Mouse (Mus musculus) limb, embryonic 10.5 days (tissue): ENCODE measurements around the gene Map3k21. TPM values are rescaled to one million over a fixed set of nuclear protein-coding genes. Genes with fewer than 3 reads are reported as not detected.

ENCODE experiments used
- DNase-seq: peaks from one replicate; pipeline ENCODE4 v3.0.0-alpha.2; 2017; ENCODE audit warnings: low spot score
- H3K27ac ChIP-seq: fragments of 300-500 bp; sonication (generic); 2 replicates; pipeline ENCODE4 v1.5.1; 2016; ENCODE audit warnings: mild to moderate bottlenecking
- H3K27me3 ChIP-seq: fragments of 300-500 bp; sonication (generic); 2 replicates; pipeline ENCODE4 v1.6.1; 2016; ENCODE audit warnings: low read depth, mild to moderate bottlenecking; ENCODE audit not compliant: poor library complexity, severe bottlenecking
- H3K36me3 ChIP-seq: fragments of 300-500 bp; sonication (generic); 2 replicates; pipeline ENCODE4 v1.6.1; 2016; ENCODE audit warnings: mild to moderate bottlenecking, moderate library complexity
- H3K4me1 ChIP-seq: fragments of 300-500 bp; sonication (generic); 2 replicates; pipeline ENCODE4 v1.6.1; 2016
- H3K4me3 ChIP-seq: fragments of 300-500 bp; sonication (generic); 2 replicates; pipeline ENCODE4 v1.5.1; 2016; ENCODE audit warnings: mild to moderate bottlenecking, moderate library complexity
- H3K9me3 ChIP-seq: fragments of 300-500 bp; sonication (generic); replicated peaks from 2 replicates; pipeline ENCODE4 v1.6.1; 2016; ENCODE audit warnings: mild to moderate bottlenecking
- WGBS: fragments of 180-500 bp; shearing (Covaris S2); methylation state at CpG from one replicate; pipeline ENCODE4 v1.1.7; 2016; 5-methylcytosine and 5-hydroxymethylcytosine counted together
- polyA plus RNA-seq: library from polyadenylated mRNA; unstranded; fragments of >200 nt; fragmentation: Nextera tagmentation; extraction: Ambion mirVana; gene quantifications from 2 replicates; pipeline ENCODE4 v1.2.1, GENCODE M21; 2016

The Map3k21 gene
- polyA plus RNA-seq = 0.03 and 0.04 TPM in 2 replicates

GRCm38 (mm10) chr8:125910365-125911228 lies at the start of gene Map3k21:
Map3k21 (plus strand) TSS chr8:125910450.
- Histone ChIP-seq H3K4me1 (peaks cover 20% of the 10 kb centered on the region), H3K27me3 (peaks cover 76% of the 10 kb centered on the region), H3K4me3 (peak within 1 kb of the TSS; percentile 59), H3K36me3 (no peaks in the 10 kb centered on the region), H3K27ac (peak within 1 kb of the TSS; percentile 51; the same call in 1 of the 2 replicates), H3K9me3 (no peaks in the 10 kb centered on the region)
- WGBS = under 1% methylated on average over 90 of the region's 93 CpGs
- DNase-seq = peak; percentile 53

- Histone ChIP-seq H3K27me3 (0 out of 2 replicates have a peak, but pooled peaks cover 6% of the 10 kb centered on the region), H3K36me3 (no peaks in the 10 kb centered on the region), H3K27ac (no peak overlapping the region), H3K9me3 (no peaks in the 10 kb centered on the region), H3K4me1 (peaks cover 32% of the 10 kb centered on the region), H3K4me3 (no peak overlapping the region)
- 81% methylated on average over 12 of the region's 12 CpGs for WGBS
- DNase-seq = no peak
Observed at GRCm38 (mm10) chr8:125866125-125866524, 44.1 kb upstream of the Map3k21 start.

- 77% methylated on average over 7 of the region's 7 CpGs for WGBS
- Histone ChIP-seq H3K27ac (no peak overlapping the region), H3K27me3 (0 out of 2 replicates have a peak, but pooled peaks cover 6% of the 10 kb centered on the region), H3K36me3 (no peaks in the 10 kb centered on the region), H3K9me3 (no peaks in the 10 kb centered on the region), H3K4me1 (peaks cover 39% of the 10 kb centered on the region), H3K4me3 (no peak overlapping the region)
- DNase-seq = no peak
Observed at GRCm38 (mm10) chr8:125868552-125868951, 41.7 kb upstream of the Map3k21 start.

GRCm38 (mm10) chr8:125869739-125870138 lies 40.5 kb upstream of the Map3k21 start:
- 79% methylated on average over 3 of the region's 3 CpGs for WGBS
- no peak for DNase-seq
- Histone ChIP-seq H3K4me3 (no peak overlapping the region), H3K4me1 (peaks cover 45% of the 10 kb centered on the region), H3K27me3 (0 out of 2 replicates have a peak, but pooled peaks cover 6% of the 10 kb centered on the region), H3K36me3 (no peaks in the 10 kb centered on the region), H3K9me3 (no peaks in the 10 kb centered on the region), H3K27ac (peak overlapping the region; percentile 66; the same call in 1 of the 2 replicates)

GRCm38 (mm10) chr8:125870179-125870702 lies 40.0 kb upstream of the Map3k21 start:
- WGBS = 28% methylated on average over 6 of the region's 6 CpGs
- Histone ChIP-seq H3K36me3 (no peaks in the 10 kb centered on the region), H3K4me1 (peaks cover 46% of the 10 kb centered on the region), H3K27me3 (0 out of 2 replicates have a peak, but pooled peaks cover 6% of the 10 kb centered on the region), H3K9me3 (no peaks in the 10 kb centered on the region), H3K4me3 (no peak overlapping the region), H3K27ac (peak overlapping the region; percentile 66)
- no peak for DNase-seq

GRCm38 (mm10) chr8:125870821-125871321 lies 39.4 kb upstream of the Map3k21 start:
- peak overlapping the region; percentile 28; the same call in 1 of the 2 replicates for H3K4me3 ChIP-seq
- peak; percentile 88 for DNase-seq
- no peaks in the 10 kb centered on the region for H3K9me3 ChIP-seq
- H3K36me3 ChIP-seq = no peaks in the 10 kb centered on the region
- 4% methylated on average over 7 of the region's 7 CpGs for WGBS
- H3K27me3 ChIP-seq = 0 out of 2 replicates have a peak, but pooled peaks cover 6% of the 10 kb centered on the region
- peaks cover 48% of the 10 kb centered on the region for H3K4me1 ChIP-seq
- peak overlapping the region; percentile 66 for H3K27ac ChIP-seq

- no peak for DNase-seq
- 0 out of 2 replicates have a peak, but pooled peaks cover 6% of the 10 kb centered on the region for H3K27me3 ChIP-seq
- H3K27ac ChIP-seq = peak overlapping the region; percentile 67
Observed at GRCm38 (mm10) chr8:125872501-125873249, 37.6 kb upstream of the Map3k21 start.

GRCm38 (mm10) chr8:125873250-125873534 lies 37.1 kb upstream of the Map3k21 start:
- H3K36me3 ChIP-seq = no peaks in the 10 kb centered on the region
- H3K4me1 ChIP-seq = peaks cover 51% of the 10 kb centered on the region
- 84% methylated on average over 2 of the region's 2 CpGs for WGBS
- H3K27ac ChIP-seq = peak overlapping the region; percentile 67; the same call in 1 of the 2 replicates
- no peaks in the 10 kb centered on the region for H3K9me3 ChIP-seq
- DNase-seq = no peak
- 0 out of 2 replicates have a peak, but pooled peaks cover 6% of the 10 kb centered on the region for H3K27me3 ChIP-seq
- H3K4me3 ChIP-seq = no peak overlapping the region

More at GRCm38 (mm10) chr8:125872501-125873249, 37.6 kb upstream of the Map3k21 start:
- Histone ChIP-seq H3K36me3 (no peaks in the 10 kb centered on the region), H3K9me3 (no peaks in the 10 kb centered on the region), H3K4me1 (peaks cover 51% of the 10 kb centered on the region), H3K4me3 (no peak overlapping the region)
- WGBS = 54% methylated on average over 9 of the region's 9 CpGs

- Histone ChIP-seq H3K4me3 (no peak overlapping the region), H3K36me3 (no peaks in the 10 kb centered on the region), H3K4me1 (peaks cover 10% of the 10 kb centered on the region; the same call in 1 of the 2 replicates), H3K9me3 (no peaks in the 10 kb centered on the region), H3K27me3 (no peaks in the 10 kb centered on the region), H3K27ac (no peak overlapping the region)
- no peak for DNase-seq
- WGBS = 88% methylated on average over 4 of the region's 4 CpGs
Observed at GRCm38 (mm10) chr8:125880447-125880846, 29.8 kb upstream of the Map3k21 start.

- Histone ChIP-seq H3K36me3 (no peaks in the 10 kb centered on the region), H3K9me3 (no peaks in the 10 kb centered on the region), H3K4me1 (peaks cover 4% of the 10 kb centered on the region; the same call in 1 of the 2 replicates), H3K27me3 (no peaks in the 10 kb centered on the region), H3K27ac (no peak overlapping the region), H3K4me3 (no peak overlapping the region)
- no peak for DNase-seq
- WGBS = 92% methylated on average over 9 of the region's 9 CpGs
Observed at GRCm38 (mm10) chr8:125887549-125887948, 22.7 kb upstream of the Map3k21 start.

- 89% methylated on average over 3 of the region's 3 CpGs for WGBS
- Histone ChIP-seq H3K27ac (no peak overlapping the region), H3K36me3 (no peaks in the 10 kb centered on the region), H3K4me3 (no peak overlapping the region), H3K9me3 (no peaks in the 10 kb centered on the region), H3K27me3 (no peaks in the 10 kb centered on the region), H3K4me1 (no peaks in the 10 kb centered on the region)
- no peak for DNase-seq
Observed at GRCm38 (mm10) chr8:125889920-125890319, 20.3 kb upstream of the Map3k21 start.

GRCm38 (mm10) chr8:125897388-125897787 lies 12.9 kb upstream of the Map3k21 start:
- WGBS = 58% methylated on average over 11 of the region's 11 CpGs
- Histone ChIP-seq H3K4me1 (peaks cover 8% of the 10 kb centered on the region), H3K27ac (no peak overlapping the region), H3K9me3 (no peaks in the 10 kb centered on the region), H3K27me3 (peaks cover 40% of the 10 kb centered on the region), H3K4me3 (no peak overlapping the region), H3K36me3 (no peaks in the 10 kb centered on the region)
- no peak for DNase-seq
